Mouse (Mus musculus) lung, postnatal 0 days (tissue): ENCODE measurements around the gene Jam2. TPM values are rescaled to one million over a fixed set of nuclear protein-coding genes. Genes with fewer than 3 reads are reported as not detected.

Experiments
- ATAC-seq: fragments of 200-750 bp; cut with Nextera tagmentation; 2 replicates; pipeline ENCODE4 v1.8.0; 2017; ENCODE audit warnings: moderate library complexity
- DNase-seq: peaks from one replicate; pipeline ENCODE4 v3.0.0-alpha.2; 2016; ENCODE audit warnings: low spot score
- H3K27ac ChIP-seq: fragments of 300-500 bp; sonication (generic); 2 replicates; pipeline ENCODE4 v1.5.1; 2014; ENCODE audit warnings: antibody characterized with exemption, mild to moderate bottlenecking, low read length, mixed read lengths
- H3K27me3 ChIP-seq: fragments of 300-500 bp; sonication (generic); replicated peaks from 2 replicates; pipeline ENCODE4 v1.6.1; 2014; ENCODE audit warnings: low read length, mixed read lengths; ENCODE audit not compliant: insufficient read depth
- H3K36me3 ChIP-seq: fragments of 300-500 bp; sonication (generic); 2 replicates; pipeline ENCODE4 v1.6.1; 2014; ENCODE audit warnings: low read length, mixed read lengths; ENCODE audit not compliant: insufficient read depth
- H3K4me1 ChIP-seq: fragments of 300-500 bp; sonication (generic); 2 replicates; pipeline ENCODE4 v1.6.1; 2014; ENCODE audit warnings: antibody characterized with exemption, low read depth, low read length, mixed read lengths; ENCODE audit not compliant: insufficient read depth
- H3K4me2 ChIP-seq: fragments of 300-500 bp; sonication (generic); replicated peaks from 2 replicates; pipeline ENCODE4 v1.6.1; 2014; ENCODE audit warnings: low read depth, mild to moderate bottlenecking, low read length, moderate library complexity, mixed read lengths
- H3K4me3 ChIP-seq: fragments of 300-500 bp; sonication (generic); 2 replicates; pipeline ENCODE4 v1.5.1; 2014; ENCODE audit warnings: low read depth, low read length
- H3K9ac ChIP-seq: fragments of 300-500 bp; sonication (generic); replicated peaks from 2 replicates; pipeline ENCODE4 v1.6.1; 2014; ENCODE audit warnings: low read depth, mild to moderate bottlenecking
- H3K9me3 ChIP-seq: fragments of 300-500 bp; sonication (generic); 2 replicates; pipeline ENCODE4 v1.6.1; 2016; ENCODE audit warnings: low read length, mixed read lengths
- CTCF ChIP-seq: IDR thresholded peaks from 2 replicates; pipeline ENCODE4 v1.5.1; 2016; ENCODE audit warnings: antibody characterized with exemption, mild to moderate bottlenecking
- EP300 ChIP-seq: IDR thresholded peaks from 2 replicates; pipeline ENCODE4 v1.6.1; 2016; ENCODE audit warnings: antibody characterized with exemption, mild to moderate bottlenecking, control low read depth
- WGBS: fragments of 180-500 bp; shearing (Covaris S2); extraction: QIAGEN DNeasy Blood & Tissue Kit; methylation state at CpG from one replicate; pipeline ENCODE4 v1.1.7; 2014; 5-methylcytosine and 5-hydroxymethylcytosine counted together
- polyA plus RNA-seq: library from polyadenylated mRNA; unstranded; fragments of >200 nt; fragmentation: Nextera tagmentation; extraction: Ambion mirVana; gene quantifications from 2 replicates; pipeline ENCODE4 v1.2.1, GENCODE M21; 2015

Gene Jam2
- 33.2 and 38.2 TPM in 2 replicates for polyA plus RNA-seq

GRCm38 (mm10) chr16:84774003-84774703 is at the start of gene Jam2:
Jam2 (plus strand) TSS chr16:84774123.
- DNase-seq (peak; percentile 60), ATAC-seq (peak; percentile 90)
- no peaks in the 10 kb centered on the region for H3K27me3 ChIP-seq
- TF ChIP-seq EP300 (no peak), CTCF (peak; percentile 30)
- 1% methylated on average over 39 of the region's 43 CpGs for WGBS
- H3K9me3 ChIP-seq: no peaks in the 10 kb centered on the region; the same call in 1 of the 2 replicates
- peak within 1 kb of the TSS; percentile 88 for H3K4me2 ChIP-seq
- peak within 1 kb of the TSS; percentile 52 for H3K4me3 ChIP-seq
- H3K4me1 ChIP-seq: peaks cover 3% of the 10 kb centered on the region; the same call in 1 of the 2 replicates
- peak within 1 kb of the TSS; percentile 37 for H3K9ac ChIP-seq
- H3K36me3 ChIP-seq: no peaks in the 10 kb centered on the region
- peak within 1 kb of the TSS; percentile 73 for H3K27ac ChIP-seq

- WGBS: 1% methylated on average over 14 of the region's 15 CpGs
- Histone ChIP-seq H3K27me3 (no peaks in the 10 kb centered on the region), H3K4me2 (peak overlapping the region; percentile 80), H3K4me1 (peaks cover 4% of the 10 kb centered on the region), H3K9ac (peak overlapping the region; percentile 59), H3K36me3 (peaks cover 10% of the 10 kb centered on the region; the same call in 1 of the 2 replicates), H3K27ac (peak overlapping the region; percentile 54; the same call in 1 of the 2 replicates), H3K9me3 (no peaks in the 10 kb centered on the region), H3K4me3 (peak overlapping the region; percentile 78)
- DNase-seq (peak; percentile 10), ATAC-seq (peak; percentile 32)
- TF ChIP-seq EP300 (no peak), CTCF (no peak)
Observed at GRCm38 (mm10) chr16:84734806-84735165, 39.1 kb upstream of the Jam2 start.

GRCm38 (mm10) chr16:84735166-84736105 is 38.5 kb upstream of the Jam2 start, which contains the start of gene Mrpl39:
Mrpl39 (minus strand) TSS chr16:84735742.
- H3K27me3 ChIP-seq: no peaks in the 10 kb centered on the region
- ATAC-seq (peak; percentile 99), DNase-seq (peak; percentile 95)
- under 1% methylated on average over 66 of the region's 66 CpGs for WGBS
- TF ChIP-seq EP300: 0 out of 2 replicates have a peak, but pooled peaks have one; percentile 18
- peak; percentile 93 for TF ChIP-seq CTCF
- peak within 1 kb of the TSS; percentile 78 for H3K4me3 ChIP-seq
- peaks cover 10% of the 10 kb centered on the region; the same call in 1 of the 2 replicates for H3K36me3 ChIP-seq
- H3K9ac ChIP-seq: peak within 1 kb of the TSS; percentile 59
- peak within 1 kb of the TSS; percentile 80 for H3K4me2 ChIP-seq
- H3K4me1 ChIP-seq: peaks cover 4% of the 10 kb centered on the region
- no peaks in the 10 kb centered on the region for H3K9me3 ChIP-seq
- H3K27ac ChIP-seq: peak within 1 kb of the TSS; percentile 75

GRCm38 (mm10) chr16:84737358-84737757 is 36.6 kb upstream of the Jam2 start:
- no peak overlapping the region for H3K9ac ChIP-seq
- no peak overlapping the region for H3K4me3 ChIP-seq
- H3K4me2 ChIP-seq: no peak overlapping the region
- TF ChIP-seq CTCF (peak; percentile 39), EP300 (no peak)
- DNase-seq (no peak), ATAC-seq (no peak)
- H3K9me3 ChIP-seq: no peaks in the 10 kb centered on the region
- no peaks in the 10 kb centered on the region for H3K27me3 ChIP-seq
- H3K4me1 ChIP-seq: peaks cover 4% of the 10 kb centered on the region
- WGBS: 75% methylated on average over 3 of the region's 3 CpGs
- H3K27ac ChIP-seq: no peak overlapping the region
- H3K36me3 ChIP-seq: no peaks in the 10 kb centered on the region

DNA sequence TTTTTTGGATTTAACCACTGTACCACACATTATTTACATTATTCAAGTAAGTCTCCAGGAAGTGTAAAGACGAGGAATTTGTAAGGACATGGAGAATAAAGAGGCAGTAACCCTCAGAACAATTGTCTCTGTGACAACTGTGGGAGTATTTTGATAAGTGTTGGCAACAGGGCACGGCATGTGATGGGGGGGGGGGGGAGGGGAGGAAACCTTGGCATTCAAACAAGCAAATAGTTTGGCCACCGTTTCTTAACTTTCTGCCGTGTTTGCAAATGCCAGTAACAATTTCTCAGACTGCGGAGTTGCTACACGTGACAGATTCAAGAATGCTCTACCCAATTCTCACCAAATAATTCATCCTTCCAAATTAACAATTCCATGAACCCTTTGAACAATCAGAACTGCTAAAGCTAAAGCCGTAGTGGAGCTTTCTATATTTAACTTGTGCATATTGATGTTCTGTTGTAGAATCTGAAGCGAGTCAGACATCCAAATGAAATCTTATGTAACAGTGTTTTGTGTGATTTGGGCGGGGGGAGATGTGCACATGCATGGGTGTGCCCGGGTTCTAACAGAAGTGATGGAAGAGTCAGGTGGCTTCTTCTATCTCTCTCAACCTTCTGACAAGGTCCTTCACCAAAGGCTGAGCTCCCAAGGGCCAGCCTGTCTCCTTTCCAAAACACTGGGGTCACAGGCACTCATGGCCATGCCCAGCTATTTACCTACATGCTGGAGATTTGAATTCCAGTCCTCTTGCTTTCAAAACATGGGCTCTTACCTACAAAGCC is 29.0 kb upstream of the Jam2 start:
- H3K27me3 ChIP-seq: no peaks in the 10 kb centered on the region
- H3K36me3 ChIP-seq: no peaks in the 10 kb centered on the region
- no peak overlapping the region for H3K9ac ChIP-seq
- 41% methylated on average over 10 of the region's 10 CpGs for whole genome bisulfite sequencing
- H3K4me3 ChIP-seq: no peak overlapping the region
- TF ChIP-seq EP300: no peak
- TF ChIP-seq CTCF: no peak
- H3K9me3 ChIP-seq: no peaks in the 10 kb centered on the region
- DNase-seq (peak; percentile 43), ATAC-seq (peak; percentile 25; the same call in 1 of the 2 replicates)
- H3K4me1 ChIP-seq: no peaks in the 10 kb centered on the region
- no peak overlapping the region for H3K27ac ChIP-seq
- H3K4me2 ChIP-seq: 0 out of 2 replicates have a peak overlapping the region, but pooled peaks have one; percentile 14
